Mouse (Mus musculus) macrophage (primary cell): ENCODE data around the gene Psmg1. TPM values are rescaled to one million over a fixed set of nuclear protein-coding genes. Genes with fewer than 3 reads are reported as not detected.
"Not testable (repeated sequence)": the region's sequence is repeated elsewhere in the genome, so short reads cannot be mapped to it uniquely, and the experiment has no call there.

ENCODE experiments used
- H3K27ac ChIP-seq: fragments of 350-480 bp; formaldehyde crosslinking; 2 replicates; pipeline ENCODE4 v1.9.0; 2021
- H3K36me3 ChIP-seq: fragments of 350-480 bp; formaldehyde crosslinking; 2 replicates; pipeline ENCODE4 v1.9.0; 2021; ENCODE audit errors: inconsistent target
- H3K4me3 ChIP-seq: fragments of 350-480 bp; formaldehyde crosslinking; 2 replicates; pipeline ENCODE4 v1.9.0; 2021; ENCODE audit errors: inconsistent target
- H3K79me2 ChIP-seq: fragments of 350-480 bp; formaldehyde crosslinking; 2 replicates; pipeline ENCODE4 v1.9.0; 2021; ENCODE audit errors: inconsistent target
- WGBS: methylation state at CpG from one replicate; pipeline ENCODE4 v1.1.7; 2026; ENCODE audit warnings: inconsistent platforms; ENCODE audit not compliant: missing documents; 5-methylcytosine and 5-hydroxymethylcytosine counted together
- polyA plus RNA-seq: library from polyadenylated mRNA; stranded (reverse); fragments of 250-400 nt; gene quantifications from 3 replicates; pipeline ENCODE4 v1.2.4, GENCODE M21; 2018; ENCODE audit warnings: inconsistent platforms
- total RNA-seq, 78 experiments: library from RNA; depleted of rRNA; stranded (reverse); fragments of 250-400 nt; gene quantifications; 1 replicate in 9 of 78; 2 replicates in 24 of 78; 3 replicates in 43 of 78; 4 replicates in 2 of 78; pipeline ENCODE4 v1.2.4; 2018; ENCODE audit warnings: inconsistent platforms in 56 of 78

Gene Psmg1
- total RNA-seq (2018; cell fraction: chromatin; rRNA removed): 10 to 100 TPM in 3 of 26 experiments, 1 to 10 TPM in 23; 1.2 to 11.7 (median 5.6) TPM
- total RNA-seq (2018; cell fraction: cytosol; rRNA removed): 10 to 100 TPM in 21 of 26 experiments, 1 to 10 TPM in 5; 9.5 to 15.9 (median 12.3) TPM
- 10 to 100 TPM in 6 of 26 experiments, 1 to 10 TPM in 20; 2.5 to 14.9 (median 5.3) TPM for total RNA-seq (2018; cell fraction: nucleus; rRNA removed)
- polyA plus RNA-seq: 11.0 to 27.9 TPM (median 11.5 TPM) in 3 replicates

DNA sequence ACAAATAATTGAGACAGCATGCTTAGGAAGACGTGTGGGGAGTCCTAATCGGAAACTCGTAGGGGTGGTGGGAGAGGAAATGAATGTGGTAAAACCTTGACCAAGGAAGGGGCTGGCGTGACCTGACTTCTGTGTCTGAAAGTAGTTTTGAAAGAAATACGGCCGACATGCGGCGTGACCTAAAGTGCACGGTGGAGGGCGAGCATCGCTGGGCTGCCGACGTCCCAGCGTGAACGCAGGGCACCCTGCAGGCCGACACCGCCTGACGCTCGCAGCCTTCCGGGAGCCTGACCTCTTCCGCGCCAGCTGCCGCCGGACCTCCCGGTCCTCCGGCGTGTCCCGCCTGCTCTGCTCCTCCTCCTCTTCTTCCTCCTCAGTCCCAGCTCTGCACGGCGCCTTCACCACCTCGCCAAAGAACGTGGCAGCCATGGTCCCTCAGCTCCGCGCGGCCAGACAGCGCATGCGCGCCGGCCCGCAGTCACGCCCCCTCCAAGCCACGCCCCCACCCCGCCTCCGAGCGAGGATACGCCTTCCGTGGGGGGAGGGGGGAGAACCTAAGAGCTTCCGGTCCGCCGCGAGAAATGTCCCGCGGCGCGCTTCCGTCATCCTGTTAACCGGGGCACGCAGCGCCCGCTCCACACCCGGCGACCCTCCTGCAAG is at the start of gene Psmg1:
TSS of gene Psmg1 (minus strand) at position 499 of the 660 bp plus-strand sequence.
- under 1% methylated on average over 62 of the region's 62 CpGs for WGBS
- no peaks in the 10 kb centered on the region; the same call in 1 of the 2 replicates for H3K79me2 ChIP-seq
- H3K36me3 ChIP-seq: 0 out of 2 replicates have a peak, but pooled peaks cover 10% of the 10 kb centered on the region
- H3K27ac ChIP-seq: peak within 1 kb of the TSS; percentile 57
- peak within 1 kb of the TSS; percentile 81 for H3K4me3 ChIP-seq

DNA sequence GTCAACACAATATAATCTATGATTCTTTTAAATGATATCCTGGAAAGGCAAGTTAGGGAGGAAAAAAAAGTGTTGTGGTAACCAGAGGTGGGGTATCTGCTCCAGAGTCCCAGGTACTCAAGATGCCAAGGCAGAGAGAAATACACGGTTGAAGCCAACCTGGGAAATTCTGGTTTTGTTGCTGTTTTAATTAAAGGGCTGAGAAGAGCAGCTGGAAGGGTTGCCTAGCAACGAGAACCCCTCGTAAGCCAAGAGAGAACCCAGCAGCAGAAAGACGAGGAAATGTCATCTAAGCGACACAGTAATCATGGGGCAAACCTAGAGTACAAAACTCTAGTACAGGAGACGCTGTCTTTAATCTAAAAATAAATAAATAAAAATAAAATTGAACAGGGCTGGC is 48.8 kb upstream of the Psmg1 start:
- Histone ChIP-seq H3K27ac (no peak overlapping the region), H3K79me2 (no peaks in the 10 kb centered on the region), H3K4me3 (no peak overlapping the region), H3K36me3 (peaks cover 93% of the 10 kb centered on the region)
- 94% methylated on average over 6 of the region's 6 CpGs for WGBS

- Histone ChIP-seq H3K4me3 (no peak overlapping the region), H3K36me3 (peaks cover 93% of the 10 kb centered on the region), H3K27ac (no peak overlapping the region), H3K79me2 (no peaks in the 10 kb centered on the region)
- 99% methylated on average over 6 of the region's 6 CpGs for WGBS
Measured at GRCm38 (mm10) chr16:96034473-96034872, 43.7 kb upstream of the Psmg1 start.

- H3K4me3 ChIP-seq: no peak overlapping the region
- peaks cover 82% of the 10 kb centered on the region for H3K36me3 ChIP-seq
- 90% methylated on average over 13 of the region's 13 CpGs for WGBS
- no peak overlapping the region for H3K27ac ChIP-seq
- H3K79me2 ChIP-seq: no peaks in the 10 kb centered on the region
Measured at GRCm38 (mm10) chr16:96032368-96033043, 41.7 kb upstream of the Psmg1 start.

- WGBS: 96% methylated on average over 2 of the region's 2 CpGs
- H3K36me3 ChIP-seq: peaks cover 79% of the 10 kb centered on the region
- no peak overlapping the region for H3K27ac ChIP-seq
- no peak overlapping the region for H3K4me3 ChIP-seq
- H3K79me2 ChIP-seq: no peaks in the 10 kb centered on the region
Measured at GRCm38 (mm10) chr16:96030476-96031102, 39.8 kb upstream of the Psmg1 start.

DNA sequence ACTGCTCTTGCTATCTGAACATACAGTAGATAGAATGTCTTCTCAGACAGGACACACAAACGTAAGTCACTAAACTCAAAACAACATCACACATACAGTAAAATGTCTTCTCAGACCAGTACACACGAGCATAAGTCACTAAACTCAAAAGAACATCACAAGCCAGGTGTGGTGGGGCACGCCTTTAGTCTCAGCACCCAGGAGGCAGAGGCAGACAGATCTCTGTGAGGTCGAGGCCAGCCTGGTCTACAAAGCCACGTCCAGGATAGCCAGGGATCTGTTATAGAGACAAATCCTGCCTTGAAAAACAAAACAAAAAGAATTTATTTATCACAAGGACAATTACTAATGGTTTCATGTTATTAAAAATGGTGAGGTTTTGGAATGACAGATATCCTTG is 35.5 kb upstream of the Psmg1 start:
- Histone ChIP-seq H3K36me3 (peaks cover 57% of the 10 kb centered on the region), H3K79me2 (no peaks in the 10 kb centered on the region), H3K4me3 (no peak overlapping the region), H3K27ac (no peak overlapping the region)
- 96% methylated on average over 5 of the region's 5 CpGs for WGBS

DNA sequence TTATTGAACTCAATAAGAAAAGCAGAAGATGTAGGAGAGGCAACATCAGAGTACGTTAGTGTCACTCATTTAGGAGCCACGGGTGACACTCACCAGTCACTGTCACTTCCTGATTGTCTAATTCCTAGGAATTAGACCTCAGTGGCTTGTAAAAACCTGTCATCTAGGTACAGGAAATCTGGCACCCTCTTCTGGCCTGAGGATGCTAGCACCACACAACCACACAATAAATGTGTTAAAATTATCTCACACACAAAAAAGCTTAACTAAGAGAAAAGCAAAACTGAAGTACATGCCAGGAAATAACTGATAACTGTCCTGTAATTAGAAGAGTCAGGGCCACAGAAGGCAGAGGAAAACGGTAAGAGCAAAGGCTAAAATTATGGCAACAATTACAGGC is 34.5 kb upstream of the Psmg1 start:
- no peak overlapping the region for H3K4me3 ChIP-seq
- WGBS: 73% methylated on average over 3 of the region's 3 CpGs
- H3K27ac ChIP-seq: no peak overlapping the region
- peaks cover 54% of the 10 kb centered on the region for H3K36me3 ChIP-seq
- no peaks in the 10 kb centered on the region for H3K79me2 ChIP-seq

DNA sequence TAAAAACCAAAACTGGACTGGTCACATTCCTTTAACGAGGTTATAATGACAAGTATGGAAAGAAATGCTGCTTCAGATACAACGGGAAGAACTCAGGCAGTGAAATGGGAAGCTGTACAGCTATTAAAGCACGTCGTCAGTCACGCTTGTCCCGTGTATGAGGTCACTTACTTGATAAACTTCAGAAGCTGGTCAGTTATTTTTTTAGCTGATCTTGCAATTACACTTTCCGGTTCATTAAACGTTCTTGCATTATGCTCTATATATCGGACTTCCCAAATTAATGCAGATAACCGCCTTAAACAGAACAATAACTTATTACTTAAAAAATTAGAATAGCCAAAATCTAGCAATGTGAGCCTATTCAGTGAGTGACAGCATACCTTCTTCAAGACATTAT is 30.3 kb upstream of the Psmg1 start:
- H3K36me3 ChIP-seq: peaks cover 69% of the 10 kb centered on the region
- no peaks in the 10 kb centered on the region for H3K79me2 ChIP-seq
- 94% methylated on average over 10 of the region's 10 CpGs for WGBS

GRCm38 (mm10) chr16:96009124-96009523 is 18.4 kb upstream of the Psmg1 start:
- not testable (repeated sequence) for H3K36me3 ChIP-seq, H3K4me3 ChIP-seq, H3K27ac ChIP-seq
- no CpG with 5 or more reads among the region's 10 CpGs for WGBS
- peaks cover 17% of the 10 kb centered on the region for H3K79me2 ChIP-seq

More for the DNA sequence above, 30.3 kb upstream of the Psmg1 start:
- Histone ChIP-seq H3K27ac (no peak overlapping the region), H3K4me3 (no peak overlapping the region)

GRCm38 (mm10) chr16:96004278-96004677 is 13.5 kb upstream of the Psmg1 start:
- Histone ChIP-seq H3K79me2 (peaks cover 30% of the 10 kb centered on the region), H3K36me3 (peaks cover 14% of the 10 kb centered on the region)
- no CpG with 5 or more reads among the region's 10 CpGs for WGBS
- not testable (repeated sequence) for H3K27ac ChIP-seq, H3K4me3 ChIP-seq

DNA sequence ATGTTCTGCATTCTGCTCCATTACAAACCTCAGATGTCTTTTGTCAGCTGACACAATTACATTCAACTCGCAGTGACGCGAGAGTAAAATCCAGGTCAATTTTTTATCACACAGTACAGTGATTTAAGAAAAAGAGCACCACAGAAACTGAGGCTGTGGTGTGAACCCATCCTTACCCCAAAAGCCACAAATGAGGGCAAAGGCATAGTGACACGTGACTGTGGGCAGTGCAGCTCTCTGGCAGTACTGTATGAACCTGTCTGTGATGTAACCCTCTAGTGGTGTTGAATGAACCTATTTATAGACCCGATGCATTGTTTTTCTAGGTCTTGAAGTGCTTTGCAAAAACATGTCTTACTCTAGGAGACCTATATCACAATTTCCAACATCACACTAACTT is 8.5 kb upstream of the Psmg1 start:
- peaks cover 12% of the 10 kb centered on the region for H3K79me2 ChIP-seq
- H3K27ac ChIP-seq: no peak overlapping the region
- peaks cover 14% of the 10 kb centered on the region for H3K36me3 ChIP-seq
- 67% methylated on average over 5 of the region's 5 CpGs for WGBS
- no peak overlapping the region for H3K4me3 ChIP-seq

DNA sequence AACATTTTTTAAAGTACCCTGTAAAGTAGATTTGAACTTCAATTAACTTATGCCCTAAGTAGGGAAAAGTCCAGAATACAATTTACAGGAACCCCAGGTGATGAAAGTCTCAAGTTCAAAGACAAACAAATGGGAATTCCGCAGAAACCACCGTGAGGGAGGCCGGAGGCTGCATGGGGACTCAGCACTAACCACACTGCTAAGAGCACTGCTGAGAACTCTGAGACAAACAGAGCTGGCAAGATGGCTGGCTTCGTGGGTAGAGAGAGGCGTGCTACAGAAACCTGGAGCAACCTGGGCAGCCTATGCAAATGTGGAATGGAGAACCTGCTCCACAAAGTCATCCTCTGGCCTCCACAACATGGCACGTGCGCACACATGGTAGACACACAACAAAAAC is 5.4 kb upstream of the Psmg1 start:
- H3K79me2 ChIP-seq: peaks cover 11% of the 10 kb centered on the region

DNA sequence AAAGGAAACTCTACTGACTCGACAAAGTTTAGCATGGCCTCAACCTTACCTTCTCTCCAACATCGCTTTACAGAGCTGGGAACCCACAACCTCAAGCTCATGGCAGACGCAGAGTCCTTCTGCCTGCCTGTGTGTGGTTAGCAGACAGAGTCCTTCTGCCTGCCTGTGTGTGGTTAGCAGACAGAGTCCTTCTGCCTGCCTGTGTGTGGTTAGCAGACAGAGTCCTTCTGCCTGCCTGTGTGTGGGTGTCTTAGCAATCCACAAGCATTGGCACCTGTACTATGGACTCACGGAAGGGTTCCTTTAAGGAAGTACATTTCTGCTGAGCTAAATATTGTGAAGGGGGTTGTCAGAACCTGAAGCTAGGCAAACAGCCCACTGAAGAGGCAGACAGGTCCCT is 3.8 kb upstream of the Psmg1 start:
- not testable (repeated sequence) for H3K4me3 ChIP-seq, H3K36me3 ChIP-seq, H3K27ac ChIP-seq, H3K79me2 ChIP-seq
- WGBS: 40% methylated on average over 4 of the region's 4 CpGs

More for the DNA sequence above, 5.4 kb upstream of the Psmg1 start:
- 98% methylated on average over 7 of the region's 7 CpGs for WGBS
- Histone ChIP-seq H3K27ac (no peak overlapping the region), H3K4me3 (no peak overlapping the region), H3K36me3 (no peaks in the 10 kb centered on the region)

DNA sequence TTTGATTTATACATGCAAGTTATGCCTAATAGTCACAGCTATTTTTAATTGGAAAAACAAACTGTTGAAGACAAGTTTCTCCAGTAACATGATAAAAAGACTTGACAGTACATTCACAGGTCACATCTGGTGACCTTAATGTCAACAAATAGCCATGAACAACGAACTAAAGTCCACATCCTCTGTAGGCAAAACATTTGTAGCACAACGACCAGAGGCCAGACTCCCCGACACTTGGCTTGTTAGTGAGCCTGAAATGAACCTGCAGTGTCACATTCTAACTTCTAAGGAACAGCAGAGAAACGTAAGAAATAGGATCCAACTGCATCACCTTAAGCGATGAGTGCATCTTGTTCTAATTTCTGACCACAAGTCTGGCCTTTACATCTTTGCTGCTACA is 1.8 kb upstream of the Psmg1 start:
- Histone ChIP-seq H3K4me3 (no peak overlapping the region), H3K27ac (no peak overlapping the region), H3K36me3 (0 out of 2 replicates have a peak, but pooled peaks cover 2% of the 10 kb centered on the region), H3K79me2 (no peaks in the 10 kb centered on the region; the same call in 1 of the 2 replicates)
- 80% methylated on average over 5 of the region's 5 CpGs for WGBS
